Mouse (Mus musculus): ENCODE results near the gene Kcnt1. TPM values are rescaled to one million over a fixed set of nuclear protein-coding genes. Genes with fewer than 3 reads are reported as not detected.

The Kcnt1 gene
- polyA plus RNA-seq, 1 experiment from 2014 or later = 23.8 TPM

GRCm38 (mm10) chr2:25923799-25924198 is 60.3 kb downstream of the Kcnt1 start:
- Histone ChIP-seq H3K36me3 (peaks cover 8% of the 10 kb centered on the region), H3K4me2 (no peak overlapping the region), H3K4me1 (replicated peaks) (peaks cover 5% of the 10 kb centered on the region; the same call in 1 of the 2 replicates), H3K27me3 (no peaks in the 10 kb centered on the region), H3K9me3 (no peaks in the 10 kb centered on the region), H3K27ac (replicated peaks) (no peak overlapping the region), H3K4me3 (no peak overlapping the region), H3K9ac (no peak overlapping the region)
- 80% methylated on average over 2 of the region's 2 CpGs for WGBS
- no peak for ATAC-seq (ENCODE audit: low FRiP score, low read depth)

GRCm38 (mm10) chr2:25924934-25925333 is 61.4 kb downstream of the Kcnt1 start:
- WGBS = 94% methylated on average over 4 of the region's 4 CpGs
- Histone ChIP-seq H3K9ac (no peak overlapping the region), H3K36me3 (peaks cover 14% of the 10 kb centered on the region)

DNA sequence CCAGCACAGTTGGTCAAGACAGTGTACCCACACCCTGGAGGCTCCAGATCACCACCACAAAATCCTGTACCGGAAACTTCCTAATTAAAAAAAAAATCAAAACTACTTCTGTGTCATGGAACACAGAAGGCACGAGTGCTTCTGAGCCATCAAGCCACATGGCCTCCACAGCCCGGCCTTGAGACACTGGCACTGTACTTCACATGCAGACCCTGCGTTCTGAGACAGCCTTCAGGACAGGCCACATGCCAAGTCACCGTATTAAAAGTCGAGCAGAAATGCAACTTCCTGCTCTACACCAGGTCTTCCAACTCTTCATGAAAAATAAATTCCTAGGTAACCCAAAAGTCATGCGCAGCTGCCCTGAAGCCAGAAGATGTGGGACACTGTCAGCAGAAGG is 64.3 kb downstream of the Kcnt1 start:
- H3K27me3 ChIP-seq = no peaks in the 10 kb centered on the region
- no peaks in the 10 kb centered on the region for H3K4me1 ChIP-seq (replicated peaks)
- H3K27ac ChIP-seq (replicated peaks) = no peak overlapping the region
- H3K4me2 ChIP-seq = no peak overlapping the region
- WGBS = 92% methylated on average over 7 of the region's 7 CpGs
- ATAC-seq (ENCODE audit: low FRiP score, low read depth) = no peak
- H3K4me3 ChIP-seq = no peak overlapping the region
- H3K9ac ChIP-seq = no peak overlapping the region
- no peaks in the 10 kb centered on the region for H3K9me3 ChIP-seq
- peaks cover 41% of the 10 kb centered on the region for H3K36me3 ChIP-seq

More at GRCm38 (mm10) chr2:25924934-25925333, 61.4 kb downstream of the Kcnt1 start:
- Histone ChIP-seq H3K27me3 (no peaks in the 10 kb centered on the region), H3K9me3 (no peaks in the 10 kb centered on the region), H3K4me3 (no peak overlapping the region), H3K27ac (replicated peaks) (no peak overlapping the region), H3K4me2 (no peak overlapping the region), H3K4me1 (replicated peaks) (peaks cover 5% of the 10 kb centered on the region; the same call in 1 of the 2 replicates)
- ATAC-seq (ENCODE audit: low FRiP score, low read depth) = no peak

DNA sequence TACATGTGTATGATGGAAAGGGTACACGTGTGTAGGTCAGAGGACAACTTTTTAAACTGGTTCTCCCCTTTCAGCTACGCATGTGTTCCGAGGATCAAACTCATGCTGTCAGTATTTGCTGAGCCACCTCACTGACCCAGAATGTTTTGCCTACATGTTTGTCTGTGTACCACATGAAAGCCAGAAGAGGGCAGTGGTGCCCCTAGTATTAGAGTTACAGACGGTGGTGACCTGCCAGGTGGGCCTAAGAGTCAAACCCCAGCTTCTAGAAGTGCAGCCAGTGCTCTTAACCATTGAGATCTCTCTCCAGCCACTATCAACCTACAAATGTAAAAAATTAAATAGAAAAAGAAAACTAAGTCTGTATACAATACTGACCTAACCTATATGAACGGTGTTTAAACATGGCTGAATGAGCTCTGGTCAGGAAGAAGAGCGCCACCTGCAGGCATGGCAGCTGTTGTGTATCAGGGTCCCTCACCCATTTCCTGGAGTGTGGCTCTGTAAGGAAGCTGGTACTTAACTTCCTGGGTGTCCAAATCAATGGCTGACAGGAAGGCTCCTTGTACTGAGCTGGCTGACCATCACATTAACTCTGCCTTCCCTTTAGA is 67.8 kb downstream of the Kcnt1 start:
- H3K27me3 ChIP-seq = no peaks in the 10 kb centered on the region
- no peak overlapping the region for H3K9ac ChIP-seq
- H3K4me1 ChIP-seq (replicated peaks) = no peaks in the 10 kb centered on the region
- no peak overlapping the region for H3K27ac ChIP-seq (replicated peaks)
- no peak for ATAC-seq (ENCODE audit: low FRiP score, low read depth)
- H3K9me3 ChIP-seq = no peaks in the 10 kb centered on the region
- 82% methylated on average over 6 of the region's 6 CpGs for WGBS
- peaks cover 68% of the 10 kb centered on the region for H3K36me3 ChIP-seq
- no peak overlapping the region for H3K4me3 ChIP-seq
- H3K4me2 ChIP-seq = no peak overlapping the region

GRCm38 (mm10) chr2:25940503-25940902 is 77.0 kb downstream of the Kcnt1 start:
- no peak overlapping the region for H3K27ac ChIP-seq (replicated peaks)
- H3K4me1 ChIP-seq (replicated peaks) = no peaks in the 10 kb centered on the region
- H3K36me3 ChIP-seq = peaks cover 70% of the 10 kb centered on the region
- H3K4me2 ChIP-seq = no peak overlapping the region
- H3K27me3 ChIP-seq = no peaks in the 10 kb centered on the region
- no peak overlapping the region for H3K4me3 ChIP-seq
- 92% methylated on average over 6 of the region's 6 CpGs for WGBS
- no peak for ATAC-seq (ENCODE audit: low FRiP score, low read depth)
- H3K9ac ChIP-seq = no peak overlapping the region
- H3K9me3 ChIP-seq = no peaks in the 10 kb centered on the region

- Histone ChIP-seq H3K4me2 (no peak overlapping the region), H3K27ac (replicated peaks) (no peak overlapping the region), H3K4me3 (no peak overlapping the region), H3K9me3 (no peaks in the 10 kb centered on the region), H3K9ac (no peak overlapping the region), H3K27me3 (no peaks in the 10 kb centered on the region), H3K4me1 (replicated peaks) (no peaks in the 10 kb centered on the region), H3K36me3 (peaks cover 48% of the 10 kb centered on the region)
- 78% methylated on average over 2 of the region's 2 CpGs for WGBS
- ATAC-seq (ENCODE audit: low FRiP score, low read depth) = no peak
These were observed 80.3 kb downstream of the Kcnt1 start for GRCm38 (mm10) chr2:25943822-25944221.

GRCm38 (mm10) chr2:25947950-25948349 is 84.4 kb downstream of the Kcnt1 start:
- H3K4me2 ChIP-seq = no peak overlapping the region
- WGBS = 91% methylated on average over 3 of the region's 3 CpGs
- no peaks in the 10 kb centered on the region for H3K4me1 ChIP-seq (replicated peaks)
- no peak overlapping the region for H3K27ac ChIP-seq (replicated peaks)
- H3K36me3 ChIP-seq = peaks cover 41% of the 10 kb centered on the region
- H3K27me3 ChIP-seq = no peaks in the 10 kb centered on the region
- ATAC-seq (ENCODE audit: low FRiP score, low read depth) = no peak
- no peak overlapping the region for H3K9ac ChIP-seq
- no peaks in the 10 kb centered on the region for H3K9me3 ChIP-seq
- no peak overlapping the region for H3K4me3 ChIP-seq

DNA sequence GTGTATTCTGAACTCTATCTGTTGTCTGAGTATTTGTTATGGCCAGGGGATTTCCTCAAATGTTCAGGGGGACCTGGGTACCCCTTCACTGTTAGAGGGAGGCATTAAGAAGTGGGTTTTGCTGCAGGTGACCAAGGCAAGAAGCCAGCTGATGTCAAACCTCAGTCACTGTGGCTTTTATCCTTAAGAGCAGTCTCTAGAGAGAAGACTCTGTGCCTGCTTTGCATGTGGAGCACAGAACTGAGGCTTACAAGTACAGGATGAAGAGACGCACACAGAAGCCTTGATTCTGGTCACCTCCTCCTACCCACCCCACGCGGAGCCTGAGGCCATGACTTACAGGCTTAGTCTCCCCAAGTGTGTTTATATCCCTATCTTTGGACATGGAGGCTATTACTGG is 85.8 kb downstream of the Kcnt1 start:
- WGBS = 97% methylated on average over 3 of the region's 3 CpGs
- Histone ChIP-seq H3K27me3 (no peaks in the 10 kb centered on the region), H3K4me2 (no peak overlapping the region), H3K4me3 (no peak overlapping the region), H3K27ac (replicated peaks) (no peak overlapping the region), H3K4me1 (replicated peaks) (no peaks in the 10 kb centered on the region), H3K9me3 (no peaks in the 10 kb centered on the region), H3K36me3 (peaks cover 39% of the 10 kb centered on the region), H3K9ac (no peak overlapping the region)
- no peak for ATAC-seq (ENCODE audit: low FRiP score, low read depth)

Other genes with a start within 250 kb of the Kcnt1 start
- 0.27 and 0.45 TPM in 2 replicates for gene Ccdc183, start 246.1 kb upstream of the Kcnt1 start, polyA plus RNA-seq (2015; fragmentation: Nextera tagmentation; extraction: Ambion mirVana)
- gene Tmem141, start 241.7 kb upstream of the Kcnt1 start, polyA plus RNA-seq (2015; fragmentation: Nextera tagmentation; extraction: Ambion mirVana) = 47.0 and 57.8 TPM in 2 replicates
- 3.7 and 4.6 TPM in 2 replicates for gene Fcna, start 235.7 kb upstream of the Kcnt1 start, polyA plus RNA-seq (2015; fragmentation: Nextera tagmentation; extraction: Ambion mirVana)
- not detected in 2 replicates for gene Lcn8, start 210.6 kb upstream of the Kcnt1 start, polyA plus RNA-seq (2015; fragmentation: Nextera tagmentation; extraction: Ambion mirVana)
- gene Lcn5, start 205.8 kb upstream of the Kcnt1 start, polyA plus RNA-seq (2015; fragmentation: Nextera tagmentation; extraction: Ambion mirVana) = not detected in 2 replicates
- not detected in 2 replicates for gene Lcn6, start 186.9 kb upstream of the Kcnt1 start, polyA plus RNA-seq (2015; fragmentation: Nextera tagmentation; extraction: Ambion mirVana)
- not detected in 2 replicates for gene Lcn10, start 181.0 kb upstream of the Kcnt1 start, polyA plus RNA-seq (2015; fragmentation: Nextera tagmentation; extraction: Ambion mirVana)
- gene Obp2a, start 163.7 kb upstream of the Kcnt1 start, polyA plus RNA-seq (2015; fragmentation: Nextera tagmentation; extraction: Ambion mirVana) = not detected in 2 replicates
- 149 and 164 TPM in 2 replicates for gene Bmyc, start 157.0 kb upstream of the Kcnt1 start, polyA plus RNA-seq (2015; fragmentation: Nextera tagmentation; extraction: Ambion mirVana)
- gene Obp2b, start 126.7 kb upstream of the Kcnt1 start, polyA plus RNA-seq (2015; fragmentation: Nextera tagmentation; extraction: Ambion mirVana) = not detected in 2 replicates
- not detected in 2 replicates for gene Lcn3, start 98.2 kb upstream of the Kcnt1 start, polyA plus RNA-seq (2015; fragmentation: Nextera tagmentation; extraction: Ambion mirVana)
- gene Lcn11, start 86.7 kb upstream of the Kcnt1 start, polyA plus RNA-seq (2015; fragmentation: Nextera tagmentation; extraction: Ambion mirVana) = not detected in 2 replicates
- not detected in 2 replicates for gene Gm13539, start 81.5 kb upstream of the Kcnt1 start, polyA plus RNA-seq (2015; fragmentation: Nextera tagmentation; extraction: Ambion mirVana)
- gene Glt6d1, start 47.9 kb upstream of the Kcnt1 start, polyA plus RNA-seq (2015; fragmentation: Nextera tagmentation; extraction: Ambion mirVana) = not detected in 2 replicates
- not detected in 2 replicates for gene Lcn9, start 40.6 kb upstream of the Kcnt1 start, polyA plus RNA-seq (2015; fragmentation: Nextera tagmentation; extraction: Ambion mirVana)
- gene Sohlh1, start 16.5 kb upstream of the Kcnt1 start, polyA plus RNA-seq (2015; fragmentation: Nextera tagmentation; extraction: Ambion mirVana) = not detected in 2 replicates
- gene Camsap1, start 119.5 kb downstream of the Kcnt1 start, polyA plus RNA-seq (2015; fragmentation: Nextera tagmentation; extraction: Ambion mirVana) = 71.7 and 77.2 TPM in 2 replicates
- 130 and 143 TPM in 2 replicates for gene Ubac1, start 158.0 kb downstream of the Kcnt1 start, polyA plus RNA-seq (2015; fragmentation: Nextera tagmentation; extraction: Ambion mirVana)

All from hindbrain, embryonic 15.5 days (tissue).